Mouse (Mus musculus): ENCODE results near the gene Mdm2. TPM values are rescaled to one million over a fixed set of nuclear protein-coding genes. Genes with fewer than 3 reads are reported as not detected.
"Not testable (repeated sequence)": the region's sequence is repeated elsewhere in the genome, so short reads cannot be mapped to it uniquely, and the experiment has no call there.

Mdm2 gene
- total RNA-seq, 1 experiment from 2014 or later = 67.0 TPM

DNA sequence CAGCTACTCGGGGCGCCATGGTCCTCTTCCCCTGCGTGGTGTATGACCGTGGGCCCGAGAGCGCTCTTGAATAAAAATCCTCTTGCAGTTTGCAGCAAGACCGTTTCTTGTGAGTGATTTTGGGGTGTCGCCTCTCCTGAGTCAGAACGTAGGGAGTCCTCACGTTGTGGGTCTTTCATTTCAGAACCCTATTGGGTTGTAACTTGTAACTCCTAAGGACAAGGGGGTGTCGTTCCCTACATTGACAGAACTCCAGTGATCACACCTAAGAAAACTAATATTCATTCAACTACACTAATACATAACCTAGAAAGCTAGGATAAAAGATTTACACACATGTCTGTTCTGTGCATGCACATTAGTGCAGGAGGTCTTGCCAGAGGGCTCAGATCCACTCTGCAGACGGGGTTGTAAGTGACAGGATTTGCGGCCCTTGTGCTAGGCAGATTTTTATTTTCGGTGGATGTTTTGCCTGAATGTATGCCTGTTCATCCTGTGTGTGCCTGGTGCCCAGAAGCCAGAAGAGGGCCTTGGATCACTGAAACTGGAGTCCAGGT, 39.3 kb upstream of the Mdm2 start:
- ATAC-seq (replicated peaks; ENCODE audit: low read depth, poor library complexity, severe bottlenecking) = no peak

DNA sequence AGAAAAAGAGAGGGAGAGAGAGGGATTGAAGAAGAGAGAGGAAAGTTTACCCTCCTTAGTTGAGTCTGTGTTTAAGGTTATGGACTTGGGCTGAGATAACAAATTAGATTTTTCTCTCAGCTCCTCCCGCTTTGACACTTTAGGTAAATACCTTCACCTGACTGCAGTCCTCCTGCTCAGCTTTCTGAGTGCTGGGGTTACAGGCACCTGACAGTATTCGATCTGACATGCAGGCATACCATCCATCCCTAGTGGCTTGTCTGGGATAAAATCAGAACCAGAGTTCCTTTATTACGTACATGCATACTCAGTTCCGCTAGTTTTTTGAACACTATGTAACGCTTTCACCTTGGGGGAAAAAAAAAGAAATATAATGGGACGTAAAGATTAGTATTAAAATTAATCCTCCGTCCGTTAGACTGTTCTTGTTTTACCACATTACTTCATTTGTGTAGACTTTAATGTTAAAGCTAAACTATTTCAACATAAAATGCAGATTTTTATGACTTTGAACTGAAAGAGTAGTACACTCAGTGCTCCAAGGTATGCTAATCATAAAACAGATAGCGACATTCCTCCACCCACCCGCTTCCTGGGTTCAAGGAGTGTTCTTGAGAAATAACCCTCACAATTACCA, 38.6 kb upstream of the Mdm2 start:
- no peak for ATAC-seq (replicated peaks; ENCODE audit: low read depth, poor library complexity, severe bottlenecking)

DNA sequence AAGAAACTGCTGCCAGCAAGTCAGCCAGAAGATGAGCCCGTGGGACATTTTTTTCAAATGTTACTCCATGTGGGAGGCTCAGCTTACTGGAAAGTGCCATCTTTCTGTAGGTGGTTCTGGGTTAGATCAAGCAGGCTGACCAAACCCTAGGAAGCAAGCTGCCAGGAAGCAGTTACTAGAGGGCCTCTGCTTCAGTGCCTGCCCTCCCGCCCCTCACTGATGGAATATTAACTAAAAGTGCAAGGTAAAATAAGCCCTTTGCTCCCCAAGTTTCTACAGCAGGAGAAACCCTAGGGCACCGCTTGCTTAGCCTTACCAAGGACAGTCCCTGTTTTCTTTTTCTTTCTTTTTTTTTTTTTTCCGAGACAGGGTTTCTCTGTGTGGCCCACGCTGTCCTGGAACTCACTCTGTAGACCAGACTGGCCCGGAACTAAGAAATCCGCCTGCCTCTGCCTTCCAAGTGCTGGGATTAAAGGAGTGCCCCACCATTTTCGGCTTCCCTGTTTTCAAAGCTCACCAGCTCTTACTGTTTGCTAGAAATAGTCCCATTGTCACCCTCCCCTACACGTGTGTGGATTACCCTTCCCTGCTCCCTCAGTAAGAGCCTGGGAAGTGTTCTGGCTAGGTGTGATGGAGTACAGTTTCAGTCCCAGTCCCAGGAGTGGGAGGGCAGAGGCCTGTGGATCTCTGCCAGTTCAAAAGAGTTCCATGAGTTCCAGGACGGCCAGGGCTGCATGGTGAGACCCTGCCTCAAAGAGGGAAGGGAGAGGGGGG, 37.9 kb upstream of the Mdm2 start:
- ATAC-seq (replicated peaks; ENCODE audit: low read depth, poor library complexity, severe bottlenecking) = no peak

DNA sequence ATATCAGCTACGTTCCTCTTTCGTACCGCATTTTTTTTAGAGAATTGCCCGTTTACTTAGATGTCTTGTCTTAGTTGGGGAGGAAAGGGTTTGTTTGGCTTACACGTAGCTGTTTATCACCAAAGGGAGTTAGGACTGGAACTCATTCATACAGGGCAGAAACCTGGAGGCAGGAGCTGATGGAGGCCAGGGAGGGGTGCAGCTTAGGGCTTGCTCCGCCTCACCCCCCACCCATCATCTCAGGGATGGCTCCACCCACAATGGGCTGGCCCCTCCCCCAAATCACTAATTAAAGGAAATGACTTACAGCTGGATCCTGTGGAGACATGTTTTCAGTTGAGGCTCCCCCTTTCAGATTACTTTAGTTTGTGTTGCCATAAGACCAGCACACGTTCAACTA, 37.2 kb upstream of the Mdm2 start:
- no peak for ATAC-seq (replicated peaks; ENCODE audit: low read depth, poor library complexity, severe bottlenecking)

DNA sequence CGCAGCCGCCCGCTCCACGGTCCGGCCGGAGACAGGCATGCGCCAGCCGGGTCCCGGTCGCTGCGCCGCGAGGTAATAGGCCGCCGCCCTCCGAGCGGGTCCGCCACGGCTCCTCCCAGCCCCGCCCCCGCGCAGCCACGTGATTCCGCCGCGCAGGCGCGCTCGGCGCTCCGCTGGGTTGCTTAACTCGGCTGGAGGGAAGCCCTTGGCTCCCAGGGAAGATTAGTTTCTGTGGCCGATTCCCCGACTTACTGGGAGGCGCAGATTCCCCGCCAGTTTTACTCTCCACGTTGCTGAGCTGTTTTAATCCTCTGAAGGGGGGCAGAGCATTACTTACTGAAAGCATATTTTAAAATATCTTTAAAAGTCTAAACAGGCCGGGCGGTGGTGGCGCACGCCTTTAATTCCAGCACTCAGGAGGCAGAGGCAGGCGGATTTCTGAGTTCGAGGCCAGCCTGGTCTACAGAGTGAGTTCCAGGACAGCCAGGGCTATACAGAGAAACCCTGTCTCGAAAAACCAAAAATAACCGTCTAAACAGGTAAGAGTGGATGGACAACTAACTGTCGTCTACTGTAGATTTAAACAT, 35.8 kb upstream of the Mdm2 start, which contains the start of gene Slc35e3:
Gene Slc35e3, minus strand, starts transcription at position 69 of the 587 bp plus-strand sequence.
- ATAC-seq (replicated peaks; ENCODE audit: low read depth, poor library complexity, severe bottlenecking) = peak; percentile 86

DNA sequence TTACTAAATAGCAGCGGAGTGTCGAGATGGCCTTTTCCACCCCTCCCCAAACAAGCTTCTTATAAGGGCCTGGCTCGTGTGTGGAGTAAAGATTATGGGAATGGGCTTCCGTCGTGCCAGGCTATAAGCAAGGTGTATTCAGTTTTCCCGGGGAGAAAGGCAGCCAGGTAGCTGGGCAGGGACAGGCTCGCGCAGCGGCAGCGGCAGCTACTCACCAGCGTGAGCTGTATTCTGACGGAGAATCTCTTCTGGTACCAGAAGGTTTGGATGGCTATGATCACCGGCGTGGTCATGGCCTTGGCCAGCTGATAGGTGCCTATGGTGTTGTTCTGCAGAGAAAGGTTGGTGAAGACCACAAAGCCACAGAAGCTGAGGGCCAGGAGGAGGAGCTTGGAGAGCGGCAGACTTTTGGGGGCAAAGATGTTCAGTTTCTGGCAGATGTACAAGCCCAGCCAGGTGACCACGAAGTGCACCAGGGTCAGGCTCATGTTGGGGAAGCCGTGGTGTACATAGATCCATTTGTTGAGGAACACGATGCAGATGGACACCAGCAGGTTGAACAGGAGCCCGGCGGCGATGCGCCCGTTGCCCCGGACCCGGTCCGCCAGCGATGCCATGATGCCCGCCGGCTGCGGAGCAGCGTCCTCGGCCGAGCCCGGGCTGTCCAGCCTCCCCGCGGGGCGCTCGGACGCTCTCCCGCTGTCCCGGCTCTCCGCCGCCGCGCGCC, 35.2 kb upstream of the Mdm2 start:
- ATAC-seq (replicated peaks; ENCODE audit: low read depth, poor library complexity, severe bottlenecking) = peak; percentile 57

DNA sequence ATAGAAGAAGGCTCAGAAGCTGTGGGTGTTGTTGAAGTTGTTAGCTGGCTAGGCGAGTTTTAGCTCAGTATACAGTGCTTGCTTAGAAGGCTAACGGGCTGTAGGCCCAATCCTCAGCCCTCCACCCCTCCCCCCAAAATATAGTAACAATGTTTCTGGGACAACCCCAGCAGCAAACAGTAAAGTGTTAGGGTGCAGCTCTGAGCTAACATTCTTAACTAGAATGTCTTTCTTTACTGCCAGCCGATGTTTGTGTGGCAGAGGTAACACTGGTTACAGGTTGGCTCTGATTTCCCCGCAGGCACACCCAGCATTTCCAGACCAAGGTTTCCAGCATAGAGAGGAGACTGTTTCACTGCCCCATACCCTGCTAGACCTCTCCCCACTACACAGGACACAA, 33.4 kb upstream of the Mdm2 start:
- no peak for ATAC-seq (replicated peaks; ENCODE audit: low read depth, poor library complexity, severe bottlenecking)

DNA sequence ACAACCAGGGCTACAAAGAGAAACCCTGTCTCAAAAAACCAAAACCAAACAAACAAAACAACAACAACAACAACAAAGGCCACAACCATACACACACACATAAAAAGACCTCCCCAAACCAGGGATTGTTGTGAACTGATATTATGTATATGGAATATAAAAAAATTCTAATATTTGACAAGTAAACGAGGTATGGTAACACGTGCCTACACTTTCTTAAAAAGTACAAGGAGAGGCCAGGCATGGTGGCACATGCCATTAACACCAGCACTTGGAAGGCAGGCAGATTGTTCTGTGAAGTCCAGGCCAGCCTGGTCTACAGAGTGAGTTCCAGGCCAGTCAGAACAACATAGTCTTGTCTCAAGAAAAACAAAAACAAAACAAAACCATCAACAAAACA, 32.6 kb upstream of the Mdm2 start:
- no peak for ATAC-seq (replicated peaks; ENCODE audit: low read depth, poor library complexity, severe bottlenecking)

DNA sequence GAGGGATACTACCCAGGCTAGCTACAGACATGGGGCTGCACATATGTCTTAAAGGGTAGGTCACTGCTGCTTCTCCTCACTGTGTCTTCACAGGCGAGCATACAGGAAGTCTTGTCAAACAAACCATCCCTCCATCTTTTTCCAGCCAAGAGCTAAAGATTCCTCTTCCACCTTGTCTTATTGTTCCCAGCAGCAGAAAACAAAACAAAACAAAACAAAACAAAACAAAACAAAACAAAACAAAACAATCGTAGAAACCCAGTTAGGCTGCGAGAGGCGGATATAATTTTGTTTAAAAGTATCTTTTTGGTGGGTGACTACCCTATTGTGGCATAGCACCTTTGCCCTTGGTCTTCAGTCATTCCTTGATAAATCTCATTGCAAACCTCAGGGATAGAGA, 32.1 kb upstream of the Mdm2 start:
- no peak for ATAC-seq (replicated peaks; ENCODE audit: low read depth, poor library complexity, severe bottlenecking)

DNA sequence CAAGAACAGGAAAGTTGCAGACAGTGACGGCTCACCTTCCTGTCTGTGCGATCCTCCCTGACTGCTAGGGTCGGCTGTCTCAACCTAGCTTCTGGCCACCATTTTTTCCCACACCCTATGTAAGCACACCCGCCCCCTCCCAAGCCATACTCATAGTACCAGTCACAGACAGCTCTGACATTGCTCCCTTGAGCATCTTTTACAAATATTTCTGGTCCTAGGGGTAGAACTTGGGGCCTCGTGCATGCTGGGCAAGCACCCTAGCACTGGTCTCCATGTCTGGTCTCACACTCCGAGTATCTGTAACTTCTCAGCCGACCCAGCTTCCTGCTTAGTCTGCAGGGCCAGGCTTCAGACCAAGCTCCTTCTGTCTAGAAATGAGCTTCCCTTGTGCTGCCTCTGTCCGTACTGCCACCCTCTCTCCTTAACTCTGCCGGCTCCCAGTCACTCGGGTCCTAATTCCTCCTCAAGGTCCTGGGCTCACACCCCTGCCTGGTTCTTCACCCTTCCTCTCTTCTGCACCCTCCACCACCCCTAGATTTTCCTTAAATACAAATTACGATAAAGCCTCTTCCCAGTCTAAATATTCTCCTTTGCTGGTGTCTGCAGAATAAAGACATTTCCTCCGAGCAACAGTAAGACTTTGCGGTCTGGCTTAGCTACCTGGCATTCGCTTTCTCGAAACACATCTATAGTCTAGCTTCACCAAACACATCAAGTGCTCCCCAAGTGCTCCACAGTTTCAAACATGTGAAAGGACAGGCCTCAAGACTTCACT, 31.3 kb upstream of the Mdm2 start:
- no peak for ATAC-seq (replicated peaks; ENCODE audit: low read depth, poor library complexity, severe bottlenecking)

DNA sequence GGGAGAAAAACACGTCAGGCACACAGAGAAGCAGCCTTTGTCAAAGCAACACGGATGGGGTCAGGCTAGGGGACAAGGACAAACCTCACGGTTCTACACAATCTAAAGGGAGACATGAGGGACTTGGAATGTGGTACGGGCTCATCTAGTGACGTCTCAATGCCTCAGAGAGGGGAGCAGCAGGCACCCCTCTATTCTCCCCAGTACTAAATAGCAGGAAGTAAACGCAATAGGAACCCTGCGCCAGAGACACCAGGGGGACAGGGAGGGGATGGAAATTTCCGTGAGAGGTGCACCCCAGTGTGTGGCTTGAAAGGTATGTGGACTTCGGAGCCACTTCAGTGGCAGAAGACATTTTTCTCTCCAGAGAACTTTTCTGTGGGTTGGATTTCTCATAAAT, 30.4 kb upstream of the Mdm2 start:
- no peak for ATAC-seq (replicated peaks; ENCODE audit: low read depth, poor library complexity, severe bottlenecking)

DNA sequence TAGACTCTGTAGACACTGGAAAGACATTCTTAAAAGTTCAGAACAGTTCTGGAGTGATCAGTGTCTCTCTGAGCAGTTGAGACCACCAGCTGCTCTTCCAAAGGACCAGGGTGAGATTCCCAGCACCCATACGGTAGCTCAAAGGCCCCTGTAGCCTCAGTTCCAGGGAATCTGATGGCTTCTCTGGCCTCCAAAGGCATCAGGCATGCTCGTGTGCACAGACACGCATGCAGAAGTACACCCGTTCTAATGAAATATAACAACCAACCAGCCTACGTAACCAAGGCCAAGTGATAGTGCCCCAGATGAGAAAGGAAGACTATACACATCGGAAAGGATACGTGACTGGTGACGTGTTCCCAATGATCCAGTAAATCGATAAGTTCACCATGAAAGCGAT, 29.6 kb upstream of the Mdm2 start:
- no peak for ATAC-seq (replicated peaks; ENCODE audit: low read depth, poor library complexity, severe bottlenecking)

DNA sequence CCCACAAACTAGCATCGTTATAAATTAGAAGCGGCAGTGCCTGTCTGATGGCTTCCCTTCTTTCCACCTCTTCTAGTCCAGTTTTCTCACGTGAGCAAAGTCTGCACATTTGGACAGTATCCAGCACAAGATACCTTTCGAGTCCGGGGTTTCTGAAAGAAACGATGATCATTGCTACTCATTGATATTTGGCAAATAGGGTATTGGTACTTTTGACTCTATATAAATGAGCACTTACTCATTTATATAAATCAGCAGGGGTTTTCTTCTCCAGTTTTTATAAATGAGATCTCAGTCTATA, 29.0 kb upstream of the Mdm2 start:
- ATAC-seq (replicated peaks; ENCODE audit: low read depth, poor library complexity, severe bottlenecking) = no peak

DNA sequence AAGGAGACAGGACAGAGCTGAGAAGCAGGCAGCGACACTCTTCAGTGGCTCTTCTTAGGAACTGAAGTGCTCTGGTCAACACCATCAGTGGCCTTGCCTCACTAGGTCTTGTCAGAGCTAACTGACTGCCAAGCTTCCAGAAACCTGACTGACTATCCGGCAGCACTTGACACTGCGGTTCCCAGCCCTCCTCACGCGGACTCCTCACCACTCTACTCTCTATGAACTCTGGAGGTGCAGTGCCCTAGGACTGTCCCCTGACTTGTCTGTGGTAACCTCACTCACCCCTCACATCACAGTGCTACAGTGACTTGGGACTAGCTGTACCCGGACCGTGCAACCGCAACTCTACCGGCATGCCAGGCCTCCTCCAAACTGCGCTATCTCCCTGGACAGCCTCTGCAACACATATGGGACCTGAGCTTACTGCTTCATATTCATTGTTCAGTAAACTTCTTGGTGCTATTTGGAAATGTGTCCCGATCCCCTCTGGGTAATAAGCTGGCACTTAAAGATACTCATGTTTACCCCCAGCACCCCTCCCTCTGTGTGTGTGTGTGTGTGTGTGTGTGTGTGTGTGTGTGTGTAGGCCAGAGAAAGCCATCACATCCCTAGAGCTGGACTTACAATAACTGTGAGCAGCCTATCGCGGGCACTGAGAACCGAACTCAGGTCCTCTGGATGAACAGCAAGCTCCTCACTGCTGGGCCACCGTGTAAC, 28.5 kb upstream of the Mdm2 start:
- no peak for ATAC-seq (replicated peaks; ENCODE audit: low read depth, poor library complexity, severe bottlenecking)

DNA sequence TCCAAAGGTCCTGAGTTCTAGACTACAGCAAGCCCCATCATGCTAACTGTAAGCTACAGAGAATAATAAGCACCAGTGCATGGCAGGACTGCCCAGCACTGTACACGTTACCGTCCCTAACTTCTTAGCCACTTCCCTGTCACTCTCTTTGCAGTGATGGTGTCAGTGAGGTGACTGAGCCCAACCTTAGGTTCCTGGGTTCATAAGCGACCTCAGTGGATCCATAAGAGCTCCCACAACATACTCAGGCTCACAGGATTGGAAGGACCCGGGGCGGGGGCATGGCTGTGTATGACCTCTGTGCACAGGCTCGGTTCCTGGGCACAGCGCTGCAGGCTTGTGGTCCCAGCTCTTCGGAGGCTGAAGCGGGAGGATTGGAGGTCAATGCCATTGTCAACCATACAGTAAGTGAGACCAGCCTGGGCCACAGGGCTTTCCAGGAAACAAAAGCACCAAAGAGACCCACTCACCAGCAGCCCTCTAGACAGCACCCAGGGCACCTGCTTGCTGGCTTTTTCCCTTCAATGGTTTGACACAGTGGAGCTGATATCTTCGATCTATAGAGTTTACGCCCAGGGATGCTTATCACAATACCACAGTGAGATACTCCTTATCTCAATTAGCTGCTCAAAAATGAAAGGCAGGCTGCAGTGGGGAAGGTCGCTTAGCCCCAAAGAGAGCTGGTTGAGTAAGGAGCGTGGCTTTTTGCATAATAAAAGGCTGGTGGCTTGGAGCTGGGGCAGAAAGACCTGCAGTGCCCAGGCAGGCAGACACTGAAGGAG, 27.8 kb upstream of the Mdm2 start:
- peak; percentile 22; the same call in 1 of the 2 replicates for ATAC-seq (replicated peaks; ENCODE audit: low read depth, poor library complexity, severe bottlenecking)

DNA sequence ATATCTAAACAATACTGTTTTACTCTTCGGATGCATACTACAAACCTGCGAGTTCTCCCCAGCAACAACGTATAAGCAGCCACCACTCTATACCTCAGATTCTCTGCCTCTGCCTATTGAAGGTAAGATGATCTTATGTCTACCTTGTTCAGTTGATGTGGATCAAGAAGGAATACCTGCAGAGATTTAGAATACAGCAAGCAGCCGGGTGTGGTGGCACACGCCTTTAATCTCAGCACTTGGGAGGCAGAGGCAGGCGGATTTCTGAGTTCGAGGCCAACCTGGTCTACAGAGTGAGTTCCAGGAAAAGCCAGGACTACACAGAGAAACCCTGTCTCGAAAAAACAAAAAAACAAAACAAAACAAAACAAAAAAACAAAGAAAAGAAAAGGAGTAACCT, 26.9 kb upstream of the Mdm2 start:
- ATAC-seq (replicated peaks; ENCODE audit: low read depth, poor library complexity, severe bottlenecking) = not testable (repeated sequence)

DNA sequence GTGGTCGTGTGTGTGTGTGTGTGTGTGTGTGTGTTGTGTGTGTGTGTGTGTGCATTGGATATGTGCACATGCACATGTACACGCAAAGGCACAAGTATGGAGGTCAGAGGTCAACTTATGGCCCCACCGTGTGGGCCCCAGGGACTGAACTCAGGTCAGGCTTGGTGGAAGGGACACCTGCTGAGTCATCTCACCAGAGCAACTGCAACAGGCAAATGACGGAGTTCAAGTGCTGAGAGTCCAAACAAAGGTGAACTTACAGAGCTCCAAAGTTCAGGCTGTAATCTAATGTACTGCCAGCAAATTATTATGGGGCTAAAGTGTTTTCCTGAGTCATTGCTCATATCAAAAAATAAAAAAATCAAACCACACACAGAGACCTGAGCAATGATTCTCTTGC, 26.5 kb upstream of the Mdm2 start:
- no peak for ATAC-seq (replicated peaks; ENCODE audit: low read depth, poor library complexity, severe bottlenecking)

DNA sequence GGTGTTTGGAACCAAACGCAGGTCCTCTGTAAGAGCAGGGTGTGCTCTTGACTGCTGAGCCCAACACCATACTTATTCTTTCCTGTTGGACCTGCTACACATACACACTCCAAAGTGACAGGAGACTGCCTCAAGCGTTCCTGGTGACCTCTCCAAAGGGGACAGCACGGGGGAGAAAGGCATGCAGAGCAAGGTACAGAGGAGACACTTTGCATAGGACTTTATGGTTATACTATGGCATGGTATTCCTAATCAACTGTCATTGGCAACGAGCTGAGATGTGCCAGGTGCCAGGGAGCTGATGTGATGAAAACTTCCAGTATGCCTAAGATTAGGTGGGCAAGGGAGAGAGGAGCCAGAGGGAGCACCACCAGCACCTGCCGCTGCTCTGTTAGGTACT, 26.0 kb upstream of the Mdm2 start:
- ATAC-seq (replicated peaks; ENCODE audit: low read depth, poor library complexity, severe bottlenecking) = no peak

DNA sequence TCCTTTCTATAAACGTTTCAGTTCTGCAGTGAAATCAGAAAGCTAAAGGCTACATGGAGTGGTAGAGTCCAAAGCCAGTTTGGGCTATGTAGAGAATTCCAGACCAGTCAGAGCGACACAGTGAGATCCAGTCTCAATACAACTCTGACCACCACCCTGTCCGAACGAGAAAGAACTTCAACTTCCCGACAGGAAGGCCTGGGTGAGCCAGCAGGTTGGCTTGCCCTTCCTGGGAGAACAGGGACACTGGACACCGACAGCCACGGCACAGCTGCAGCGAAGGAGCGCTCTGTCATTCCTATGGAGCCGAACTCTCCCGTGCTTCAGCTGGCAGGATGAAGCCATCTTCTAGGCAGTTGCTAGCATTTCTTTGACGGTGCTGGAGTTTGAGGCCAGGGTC, 24.8 kb upstream of the Mdm2 start:
- ATAC-seq (replicated peaks; ENCODE audit: low read depth, poor library complexity, severe bottlenecking) = not testable (repeated sequence)
